Mouse (Mus musculus): ENCODE results near the gene Gm20532.

- no peak for TF ChIP-seq CTCF (conservative IDR thresholded peaks at IDR 0.05; ENCODE audit: low read length)
- no peak for TF ChIP-seq NANOG (IDR thresholded peaks at IDR 0.05; ENCODE audit: borderline replicate concordance, low read length)
Observed at GRCm38 (mm10) chr2:26553904-26554303, 32.5 kb upstream of the Gm20532 start.

Data from E14TG2a.4 (cell line).